Mouse (Mus musculus) midbrain, embryonic 10.5 days (tissue): ENCODE measurements around the gene Iffo2. TPM values are rescaled to one million over a fixed set of nuclear protein-coding genes. Genes with fewer than 3 reads are reported as not detected.

Source experiments
- DNase-seq: peaks from one replicate; pipeline ENCODE4 v3.0.0-alpha.2; 2017; ENCODE audit warnings: low spot score
- H3K27ac ChIP-seq: fragments of 300-500 bp; sonication (generic); replicated peaks from 2 replicates; pipeline ENCODE4 v1.5.1; 2016; ENCODE audit warnings: mild to moderate bottlenecking
- H3K27me3 ChIP-seq: fragments of 300-500 bp; sonication (generic); 2 replicates; pipeline ENCODE4 v1.6.1; 2016; ENCODE audit warnings: low read depth, mild to moderate bottlenecking; ENCODE audit not compliant: poor library complexity, severe bottlenecking
- H3K36me3 ChIP-seq: fragments of 300-500 bp; sonication (generic); 2 replicates; pipeline ENCODE4 v1.6.1; 2016; ENCODE audit warnings: mild to moderate bottlenecking, moderate library complexity
- H3K4me1 ChIP-seq: fragments of 300-500 bp; sonication (generic); 2 replicates; pipeline ENCODE4 v1.6.1; 2016
- H3K4me3 ChIP-seq: fragments of 300-500 bp; sonication (generic); 2 replicates; pipeline ENCODE4 v1.5.1; 2016; ENCODE audit warnings: mild to moderate bottlenecking, moderate library complexity
- H3K9me3 ChIP-seq: fragments of 300-500 bp; sonication (generic); replicated peaks from 2 replicates; pipeline ENCODE4 v1.6.1; 2016; ENCODE audit warnings: mild to moderate bottlenecking
- WGBS: fragments of 180-500 bp; shearing (Covaris S2); methylation state at CpG from one replicate; pipeline ENCODE4 v1.1.7; 2016; 5-methylcytosine and 5-hydroxymethylcytosine counted together
- polyA plus RNA-seq: library from polyadenylated mRNA; unstranded; fragments of >200 nt; fragmentation: Nextera tagmentation; extraction: Ambion mirVana; gene quantifications from 2 replicates; pipeline ENCODE4 v1.2.1, GENCODE M21; 2016

Gene Iffo2
- polyA plus RNA-seq, 1 experiment from 2014 or later: 3.5 TPM

GRCm38 (mm10) chr4:139576251-139576880 is 46.0 kb downstream of the Iffo2 start:
- 59% methylated on average over 14 of the region's 14 CpGs for WGBS
- no peak for DNase-seq
- peaks cover 72% of the 10 kb centered on the region for H3K4me1 ChIP-seq

DNA sequence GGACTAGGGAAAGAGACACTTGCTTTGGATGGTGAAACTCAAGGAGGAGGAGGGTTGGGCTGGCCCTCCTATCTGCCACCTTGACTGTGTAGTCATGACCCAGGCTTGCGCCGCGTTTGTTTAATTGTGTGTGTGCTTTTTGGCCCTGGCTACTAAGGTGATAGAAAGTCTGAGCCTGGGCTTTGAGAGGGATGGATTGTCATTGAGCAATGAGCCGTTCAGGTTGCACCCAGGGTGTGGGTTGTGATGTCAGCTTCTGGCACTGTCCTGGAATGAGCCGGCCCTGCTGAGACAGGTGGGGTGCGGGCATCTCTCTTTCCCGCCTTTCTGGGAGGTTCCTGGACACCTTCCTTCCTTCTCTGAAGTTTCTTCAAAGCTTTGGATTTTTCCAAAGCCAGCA is 46.7 kb downstream of the Iffo2 start:
- 86% methylated on average over 7 of the region's 7 CpGs for WGBS
- peaks cover 38% of the 10 kb centered on the region for H3K27me3 ChIP-seq
- H3K4me1 ChIP-seq: peaks cover 78% of the 10 kb centered on the region
- H3K36me3 ChIP-seq: no peaks in the 10 kb centered on the region
- H3K27ac ChIP-seq: no peak overlapping the region
- H3K9me3 ChIP-seq: no peaks in the 10 kb centered on the region
- H3K4me3 ChIP-seq: peak overlapping the region; percentile 69
- DNase-seq: no peak

More at GRCm38 (mm10) chr4:139576251-139576880, 46.0 kb downstream of the Iffo2 start:
- H3K27ac ChIP-seq: no peak overlapping the region
- H3K9me3 ChIP-seq: no peaks in the 10 kb centered on the region
- no peaks in the 10 kb centered on the region for H3K36me3 ChIP-seq
- H3K4me3 ChIP-seq: peak overlapping the region; percentile 69
- peaks cover 43% of the 10 kb centered on the region for H3K27me3 ChIP-seq

- H3K36me3 ChIP-seq: no peaks in the 10 kb centered on the region
- peaks cover 25% of the 10 kb centered on the region for H3K27me3 ChIP-seq
- 94% methylated on average over 8 of the region's 8 CpGs for WGBS
- peaks cover 91% of the 10 kb centered on the region for H3K4me1 ChIP-seq
- H3K9me3 ChIP-seq: no peaks in the 10 kb centered on the region
- no peak for DNase-seq
- H3K4me3 ChIP-seq: no peak overlapping the region
- H3K27ac ChIP-seq: no peak overlapping the region
Measured at GRCm38 (mm10) chr4:139578389-139578788, 48.0 kb downstream of the Iffo2 start.

DNA sequence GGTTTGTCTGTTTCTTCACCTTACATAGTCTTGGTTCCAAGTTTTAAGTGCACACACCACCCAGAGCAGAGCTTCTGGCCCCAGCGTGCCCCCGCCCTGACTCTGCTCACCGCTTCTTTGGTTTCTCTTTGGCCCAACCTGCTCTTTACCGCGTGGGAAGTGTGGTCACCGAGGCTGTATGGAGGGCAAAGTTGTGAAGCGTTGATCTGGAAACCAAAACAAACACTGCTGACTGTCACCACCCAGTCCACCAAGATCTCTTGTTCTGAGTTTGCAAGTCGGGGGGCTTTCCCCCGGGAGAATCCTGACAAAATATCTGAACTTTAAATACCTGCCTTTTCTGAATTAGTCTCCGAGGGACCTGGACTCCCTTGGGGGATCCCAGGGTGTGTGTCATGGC is 48.7 kb downstream of the Iffo2 start:
- Histone ChIP-seq H3K36me3 (no peaks in the 10 kb centered on the region), H3K27me3 (peaks cover 21% of the 10 kb centered on the region), H3K4me3 (no peak overlapping the region), H3K27ac (peak overlapping the region; percentile 38; the same call in 1 of the 2 replicates), H3K4me1 (peaks cover 91% of the 10 kb centered on the region), H3K9me3 (no peaks in the 10 kb centered on the region)
- DNase-seq: no peak
- WGBS: 56% methylated on average over 10 of the region's 10 CpGs

GRCm38 (mm10) chr4:139579466-139579865 is 49.1 kb downstream of the Iffo2 start:
- Histone ChIP-seq H3K9me3 (no peaks in the 10 kb centered on the region), H3K27ac (peak overlapping the region; percentile 38), H3K27me3 (peaks cover 21% of the 10 kb centered on the region), H3K36me3 (no peaks in the 10 kb centered on the region), H3K4me1 (peaks cover 94% of the 10 kb centered on the region), H3K4me3 (no peak overlapping the region)
- no peak for DNase-seq
- WGBS: 72% methylated on average over 6 of the region's 6 CpGs

- Histone ChIP-seq H3K4me3 (peak overlapping the region; percentile 34), H3K27me3 (peaks cover 17% of the 10 kb centered on the region), H3K27ac (peak overlapping the region; percentile 88), H3K9me3 (no peaks in the 10 kb centered on the region), H3K4me1 (peaks cover 95% of the 10 kb centered on the region), H3K36me3 (no peaks in the 10 kb centered on the region)
- WGBS: 7% methylated on average over 15 of the region's 15 CpGs
- DNase-seq: peak; percentile 47
Measured at GRCm38 (mm10) chr4:139580663-139581336, 50.5 kb downstream of the Iffo2 start.

DNA sequence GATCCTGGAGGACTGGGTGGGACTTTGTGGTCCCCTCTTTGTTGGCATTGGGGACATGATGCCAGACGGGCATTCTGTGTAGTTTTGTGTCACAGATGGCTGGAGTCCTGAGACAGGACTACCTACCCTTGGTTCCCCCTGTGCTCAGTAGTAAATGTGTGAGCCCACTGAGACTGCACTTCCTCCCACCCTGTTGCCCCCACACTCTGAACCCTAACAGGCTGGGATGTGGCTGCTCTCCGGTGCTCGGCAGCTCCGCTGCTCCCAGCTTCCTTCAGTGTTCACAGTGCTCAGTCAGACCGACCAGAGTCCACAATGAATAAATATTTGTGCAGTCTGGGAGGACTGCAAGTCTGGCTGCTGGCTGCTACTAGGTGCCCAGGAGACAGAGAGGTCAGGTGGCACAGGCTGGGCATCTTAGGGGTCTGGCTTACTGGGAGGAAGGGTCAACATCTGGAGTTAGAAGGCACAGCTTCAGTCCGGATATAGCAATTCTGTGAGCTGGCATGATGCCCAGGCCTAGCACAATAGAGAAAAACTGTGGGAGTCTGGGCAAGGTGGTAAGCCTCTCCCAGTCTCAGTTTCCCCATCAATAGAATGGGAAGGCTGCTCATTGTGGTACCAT is 51.2 kb downstream of the Iffo2 start:
- H3K36me3 ChIP-seq: no peaks in the 10 kb centered on the region
- DNase-seq: no peak
- 69% methylated on average over 6 of the region's 6 CpGs for WGBS
- H3K9me3 ChIP-seq: no peaks in the 10 kb centered on the region
- peaks cover 10% of the 10 kb centered on the region for H3K27me3 ChIP-seq
- peak overlapping the region; percentile 34; the same call in 1 of the 2 replicates for H3K4me3 ChIP-seq
- H3K27ac ChIP-seq: peak overlapping the region; percentile 88
- peaks cover 90% of the 10 kb centered on the region for H3K4me1 ChIP-seq

DNA sequence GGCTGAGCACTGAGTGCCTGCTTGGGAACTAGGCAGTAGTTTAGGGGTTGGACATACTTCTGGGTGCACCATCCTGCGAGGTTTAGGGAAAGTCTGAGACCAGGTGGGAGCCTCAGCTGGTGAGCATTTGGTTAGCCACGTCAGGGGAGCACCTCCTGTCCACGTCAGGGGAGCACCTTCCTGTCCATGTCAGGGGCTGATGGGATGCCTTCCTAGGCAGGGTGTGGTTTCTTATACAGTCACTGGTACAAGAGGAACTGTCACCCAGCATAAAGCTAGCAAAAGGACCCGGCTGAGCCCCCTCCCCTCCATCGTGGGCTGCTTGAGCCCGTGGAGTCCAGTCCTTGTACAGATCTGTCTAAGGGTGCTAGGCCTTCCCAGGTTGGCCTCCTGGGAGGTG is 52.0 kb downstream of the Iffo2 start:
- WGBS: 85% methylated on average over 6 of the region's 6 CpGs
- no peaks in the 10 kb centered on the region for H3K9me3 ChIP-seq
- peak overlapping the region; percentile 88 for H3K27ac ChIP-seq
- no peaks in the 10 kb centered on the region for H3K36me3 ChIP-seq
- H3K4me3 ChIP-seq: no peak overlapping the region
- peaks cover 85% of the 10 kb centered on the region for H3K4me1 ChIP-seq
- no peak for DNase-seq
- H3K27me3 ChIP-seq: peaks cover 2% of the 10 kb centered on the region

- H3K4me1 ChIP-seq: peaks cover 89% of the 10 kb centered on the region
- peak overlapping the region; percentile 88 for H3K27ac ChIP-seq
- DNase-seq: no peak
- no peak overlapping the region for H3K4me3 ChIP-seq
- 40% methylated on average over 3 of the region's 3 CpGs for WGBS
- H3K36me3 ChIP-seq: no peaks in the 10 kb centered on the region
- no peaks in the 10 kb centered on the region for H3K27me3 ChIP-seq
- H3K9me3 ChIP-seq: no peaks in the 10 kb centered on the region
Measured at GRCm38 (mm10) chr4:139582903-139583302, 52.6 kb downstream of the Iffo2 start.

DNA sequence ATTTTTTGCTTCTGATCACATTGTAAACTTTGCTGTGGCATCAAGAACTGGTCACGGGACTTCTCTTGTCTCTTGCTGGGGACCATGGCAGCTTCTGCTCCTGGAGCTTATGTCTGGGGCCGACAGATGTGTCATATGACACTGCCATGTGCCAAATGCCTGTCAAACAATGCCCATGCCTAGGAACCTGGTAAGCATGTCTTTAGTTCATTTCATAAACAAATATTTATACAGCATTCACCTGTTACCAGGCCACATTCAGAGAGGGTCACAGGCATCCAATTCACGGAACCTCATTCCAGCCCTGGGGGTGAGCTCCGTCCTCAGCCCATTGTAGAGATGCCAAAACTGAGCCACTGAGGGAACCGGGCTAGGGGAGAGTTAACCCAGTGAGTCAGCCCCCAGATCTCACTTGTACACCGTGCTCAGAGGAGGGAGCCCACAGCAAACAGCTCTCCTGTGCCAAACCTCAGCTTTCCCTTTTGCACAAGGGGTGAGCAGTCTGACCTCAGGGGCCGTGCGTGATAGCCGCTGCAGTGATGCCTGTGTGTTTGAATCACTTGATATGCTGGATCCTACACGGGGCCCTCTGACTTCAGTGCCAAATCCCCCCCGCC is 53.4 kb downstream of the Iffo2 start:
- DNase-seq: no peak
- Histone ChIP-seq H3K36me3 (no peaks in the 10 kb centered on the region), H3K27ac (peak overlapping the region; percentile 88), H3K4me1 (peaks cover 82% of the 10 kb centered on the region), H3K9me3 (no peaks in the 10 kb centered on the region), H3K4me3 (no peak overlapping the region), H3K27me3 (no peaks in the 10 kb centered on the region)
- 88% methylated on average over 11 of the region's 11 CpGs for WGBS

- Histone ChIP-seq H3K4me1 (peaks cover 79% of the 10 kb centered on the region), H3K27ac (peak overlapping the region; percentile 38), H3K9me3 (no peaks in the 10 kb centered on the region), H3K27me3 (no peaks in the 10 kb centered on the region), H3K4me3 (no peak overlapping the region), H3K36me3 (no peaks in the 10 kb centered on the region)
- 81% methylated on average over 11 of the region's 11 CpGs for WGBS
- no peak for DNase-seq
Measured at GRCm38 (mm10) chr4:139584704-139585103, 54.4 kb downstream of the Iffo2 start.

DNA sequence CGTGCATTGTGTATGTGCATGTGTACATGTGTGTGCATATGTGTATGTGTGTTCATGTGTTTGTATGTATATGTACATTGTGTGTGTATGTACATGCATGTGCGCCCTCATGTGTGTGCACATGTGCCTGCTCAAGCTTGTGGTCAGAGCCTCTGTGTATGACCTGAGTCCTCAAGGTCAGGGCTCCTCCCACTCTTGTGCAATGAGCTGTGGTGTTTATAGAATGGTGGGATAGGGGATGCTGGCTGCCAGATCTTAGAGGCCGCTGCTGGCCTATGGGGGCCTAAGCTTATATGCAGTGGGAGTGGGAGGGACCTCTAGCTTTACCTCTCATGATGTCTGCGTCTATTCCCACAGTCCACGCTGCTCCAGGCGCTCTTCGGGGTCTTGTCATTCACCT is 55.4 kb downstream of the Iffo2 start:
- H3K9me3 ChIP-seq: no peaks in the 10 kb centered on the region
- 92% methylated on average over 7 of the region's 7 CpGs for WGBS
- no peaks in the 10 kb centered on the region for H3K36me3 ChIP-seq
- peaks cover 79% of the 10 kb centered on the region for H3K4me1 ChIP-seq
- H3K27ac ChIP-seq: no peak overlapping the region
- no peak for DNase-seq
- no peaks in the 10 kb centered on the region for H3K27me3 ChIP-seq
- H3K4me3 ChIP-seq: no peak overlapping the region
